Comparison of ENCODE assay signal across 24 mouse cellular contexts in genomic region chr5:49271864-49272263, GRCm38 (mm10).
DNase-seq lines count a peak whose midpoint lies in the region; ATAC-seq and TF ChIP-seq lines count a peak whose summit lies in the region.
"Had no signal": no experiment of that assay in that cellular context is flagged by ENCODE, and none has a peak within 500 bp of the region (broad histone marks: within the 10 kb centered on the region; RNA-seq: fewer than 3 reads in every experiment).

No protein-coding gene starts in this region.

- no peaks in the 10 kb centered on the region for H3K36me3 ChIP-seq in lung, embryonic 14.5 days (ENCODE audit: insufficient read depth)
- no peaks in the 10 kb centered on the region for H3K36me3 ChIP-seq in lung, embryonic 16.5 days (ENCODE audit: control insufficient read depth, insufficient read depth, low read length)
- no peaks in the 10 kb centered on the region for H3K36me3 ChIP-seq in lung, postnatal 0 days (ENCODE audit: insufficient read depth, low read length)
- H3K36me3 ChIP-seq: embryonic facial prominence, embryonic 10.5 days; embryonic facial prominence, embryonic 12.5 days; forebrain, embryonic 15.5 days; G1E had no signal

- no peaks in the 10 kb centered on the region for H3K9me3 ChIP-seq in lung, embryonic 14.5 days (ENCODE audit: low read depth, low read length)
- H3K9me3 ChIP-seq in lung, embryonic 16.5 days (ENCODE audit: control insufficient read depth, low read length), result no peaks in the 10 kb centered on the region
- H3K9me3 ChIP-seq in lung, postnatal 0 days (ENCODE audit: low read length), result no peaks in the 10 kb centered on the region
- H3K9me3 ChIP-seq: embryonic facial prominence, embryonic 10.5 days; embryonic facial prominence, embryonic 12.5 days; forebrain, embryonic 13.5 days; forebrain, embryonic 15.5 days; G1E had no signal

- peak; percentile 84; the same call in 1 of the 2 replicates for ATAC-seq in lung, embryonic 14.5 days (ENCODE audit: insufficient read depth)
- ATAC-seq in lung, embryonic 16.5 days (ENCODE audit: low read depth), result peak; percentile 49; the same call in 1 of the 2 replicates
- ATAC-seq in lung, postnatal 0 days, result no peak
- ATAC-seq: activated CD4-positive, CD25-positive, alpha-beta regulatory T cell, adult 4 months; CD4-positive, CD25-positive, alpha-beta regulatory T cell, adult 4 months; forebrain, embryonic 13.5 days; forebrain, embryonic 15.5 days; Patski had no signal

- DNase-seq in layer of hippocampus, adult 2 months (ENCODE audit: low spot score in 2 of 2), result no peak
- DNase-seq in layer of hippocampus, postnatal 25 days (ENCODE audit: extremely low spot score in 1 of 2, low spot score in 1 of 2), result no peak
- peak; percentile 70 for DNase-seq in lung, embryonic 14.5 days
- no peak for DNase-seq in lung, adult 2 months
- DNase-seq in lung, postnatal 0 days (ENCODE audit: low spot score), result no peak
- DNase-seq: adrenal gland, adult 8-10 months; adrenal gland, postnatal 14 days; adrenal gland, postnatal 36 days; B cell, adult 2 months; cerebellum, adult 11-12 months; cerebellum, adult 2 months; cerebellum, adult 9-10 months; cerebellum, postnatal 10 days; cerebellum, postnatal 25 days had no signal

- TF ChIP-seq POLR2A in lung, adult 2 months (IDR thresholded peaks at IDR 0.05; ENCODE audit: borderline replicate concordance, extremely low read depth, low read depth, low read length), result no peak

- no peak for TF ChIP-seq EP300 in lung, postnatal 0 days (IDR thresholded peaks at IDR 0.05)

- H3K4me3 ChIP-seq in layer of hippocampus, adult 2 months, result no peak overlapping the region
- no peak overlapping the region for H3K4me3 ChIP-seq in lung, embryonic 14.5 days (ENCODE audit: low read depth, low read length)
- no peak overlapping the region for H3K4me3 ChIP-seq in lung, adult 2 months (replicated peaks; ENCODE audit: extremely low read depth, low read depth, low read length)
- H3K4me3 ChIP-seq in lung, embryonic 16.5 days (ENCODE audit: low read length), result no peak overlapping the region
- H3K4me3 ChIP-seq in lung, postnatal 0 days (ENCODE audit: low read depth, low read length), result no peak overlapping the region
- H3K4me3 ChIP-seq: embryonic facial prominence, embryonic 10.5 days; embryonic facial prominence, embryonic 12.5 days; forebrain, embryonic 13.5 days; forebrain, embryonic 15.5 days had no signal

- no peaks in the 10 kb centered on the region for H3K4me1 ChIP-seq in lung, embryonic 14.5 days (ENCODE audit: insufficient read depth)
- no peaks in the 10 kb centered on the region for H3K4me1 ChIP-seq in lung, adult 2 months (ENCODE audit: control insufficient read depth, insufficient read depth, low read length)
- no peaks in the 10 kb centered on the region for H3K4me1 ChIP-seq in lung, embryonic 16.5 days (replicated peaks; ENCODE audit: control insufficient read depth, insufficient read depth, low read length)
- no peaks in the 10 kb centered on the region for H3K4me1 ChIP-seq in lung, postnatal 0 days (ENCODE audit: insufficient read depth, low read depth, low read length)
- H3K4me1 ChIP-seq: embryonic facial prominence, embryonic 10.5 days; embryonic facial prominence, embryonic 12.5 days; forebrain, embryonic 13.5 days; forebrain, embryonic 15.5 days had no signal

- no peak overlapping the region for H3K27ac ChIP-seq in layer of hippocampus, adult 2 months
- H3K27ac ChIP-seq in lung, embryonic 14.5 days (ENCODE audit: low read depth), result no peak overlapping the region
- no peak overlapping the region for H3K27ac ChIP-seq in lung, embryonic 16.5 days (ENCODE audit: low read length)
- H3K27ac ChIP-seq in lung, postnatal 0 days (ENCODE audit: low read length), result no peak overlapping the region
- H3K27ac ChIP-seq: embryonic facial prominence, embryonic 10.5 days; embryonic facial prominence, embryonic 12.5 days; forebrain, embryonic 13.5 days; forebrain, embryonic 15.5 days had no signal

- 0 out of 2 replicates have a peak, but pooled peaks have one; percentile 12 for TF ChIP-seq CTCF in layer of hippocampus, adult 2 months (conservative IDR thresholded peaks at IDR 0.05)
- 0 out of 2 replicates have a peak, but pooled peaks have one; percentile 4 for TF ChIP-seq CTCF in lung, embryonic 14.5 days (IDR thresholded peaks at IDR 0.05; ENCODE audit: low read depth)
- TF ChIP-seq CTCF in lung, adult 2 months (IDR thresholded peaks at IDR 0.05; ENCODE audit: insufficient read depth, low read length), result no peak
- TF ChIP-seq CTCF in lung, postnatal 0 days (IDR thresholded peaks at IDR 0.05), result no peak

- no peak overlapping the region for H3K4me2 ChIP-seq in lung, embryonic 14.5 days
- no peak overlapping the region for H3K4me2 ChIP-seq in lung, embryonic 16.5 days (ENCODE audit: low read depth, low read length)
- H3K4me2 ChIP-seq in lung, postnatal 0 days (replicated peaks; ENCODE audit: low read depth, low read length), result no peak overlapping the region
- H3K4me2 ChIP-seq: embryonic facial prominence, embryonic 12.5 days; forebrain, embryonic 13.5 days; forebrain, embryonic 15.5 days had no signal

- no peaks in the 10 kb centered on the region for H3K27me3 ChIP-seq in lung, embryonic 14.5 days (ENCODE audit: insufficient read depth, low read length)
- no peaks in the 10 kb centered on the region for H3K27me3 ChIP-seq in lung, embryonic 16.5 days (ENCODE audit: control insufficient read depth, insufficient read depth, low read depth, low read length)
- no peaks in the 10 kb centered on the region for H3K27me3 ChIP-seq in lung, postnatal 0 days (replicated peaks; ENCODE audit: insufficient read depth, low read length)
- H3K27me3 ChIP-seq: CH12.LX; embryonic facial prominence, embryonic 12.5 days; forebrain, embryonic 13.5 days; forebrain, embryonic 15.5 days had no signal

- H3K9ac ChIP-seq in lung, embryonic 14.5 days, result no peak overlapping the region
- H3K9ac ChIP-seq in lung, embryonic 16.5 days (ENCODE audit: low read length), result no peak overlapping the region
- H3K9ac ChIP-seq in lung, postnatal 0 days (replicated peaks; ENCODE audit: low read depth), result no peak overlapping the region
- H3K9ac ChIP-seq: embryonic facial prominence, embryonic 12.5 days; forebrain, embryonic 13.5 days; forebrain, embryonic 15.5 days had no signal

Comparison
In these comparisons a context has a peak if more than half of its experiments do, and no peak if none do; other contexts are left out.
1. CTCF ChIP-seq: peak in layer of hippocampus, adult 2 months (single experiment) and lung, embryonic 14.5 days (single experiment); none in lung, adult 2 months (single experiment) and lung, postnatal 0 days (single experiment).